Comparison of ENCODE assay signal across 15 mouse cellular contexts in the genomic region with DNA sequence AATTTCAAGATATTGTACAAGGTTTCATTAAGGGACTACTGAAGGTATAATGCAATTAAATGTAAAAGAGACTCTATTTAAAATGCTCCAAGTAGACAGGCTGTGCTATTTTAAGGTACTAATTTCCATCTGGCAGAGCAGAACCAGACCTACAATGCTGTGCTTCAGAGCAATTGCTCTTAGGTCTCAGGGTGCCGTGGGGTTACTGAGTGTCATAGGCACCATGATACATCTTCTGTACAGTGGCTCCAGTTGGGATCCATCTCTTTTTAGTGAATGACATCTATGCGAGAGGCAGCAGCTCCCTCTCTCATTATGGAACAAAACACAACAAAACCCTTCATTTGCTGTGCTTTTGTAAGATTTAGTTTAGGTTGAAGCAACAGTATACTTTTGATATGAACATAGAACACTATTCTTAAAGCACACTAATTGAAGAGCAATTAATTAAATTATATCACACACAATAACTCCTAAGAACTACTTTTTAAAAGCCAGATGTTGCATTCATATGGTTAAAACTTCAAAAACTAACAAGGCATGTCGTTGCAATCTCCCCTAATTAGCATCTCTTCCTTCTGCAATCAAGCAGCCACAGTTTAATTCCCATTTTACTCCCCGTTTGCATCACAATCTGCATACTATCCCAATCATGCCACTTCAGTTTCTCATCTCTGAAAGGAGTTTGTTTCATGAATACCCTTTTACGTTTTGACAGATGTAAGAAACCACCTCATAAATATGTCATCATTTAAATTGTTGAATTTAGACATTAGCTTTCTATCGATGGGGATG.
"Had no signal": no experiment of that assay in that cellular context is flagged by ENCODE, and none has a peak within 500 bp of the region (broad histone marks: within the 10 kb centered on the region; RNA-seq: fewer than 3 reads in every experiment).

No protein-coding gene starts in this region.

- H3K27ac ChIP-seq: left cerebral cortex, adult 2 months; limb, embryonic 10.5 days; liver, embryonic 15.5 days; lung, embryonic 15.5 days; neural tube, embryonic 13.5 days; stomach, postnatal 0 days had no signal

- H3K4me2 ChIP-seq: kidney, embryonic 15.5 days; liver, embryonic 11.5 days; liver, embryonic 15.5 days; lung, embryonic 15.5 days; neural tube, embryonic 13.5 days had no signal

- H3K27me3 ChIP-seq: kidney, embryonic 15.5 days; liver, embryonic 15.5 days; neural tube, embryonic 13.5 days had no signal

- H3K4me3 ChIP-seq: kidney, embryonic 15.5 days; left cerebral cortex, adult 2 months; limb, embryonic 10.5 days; liver, embryonic 15.5 days; lung, embryonic 15.5 days; neural tube, embryonic 13.5 days had no signal

- H3K9me3 ChIP-seq: kidney, embryonic 15.5 days; limb, embryonic 10.5 days; liver, embryonic 15.5 days; lung, embryonic 15.5 days; neural tube, embryonic 13.5 days had no signal

- H3K9ac ChIP-seq: kidney, embryonic 15.5 days; liver, embryonic 15.5 days; lung, embryonic 15.5 days; neural tube, embryonic 13.5 days had no signal

- H3K36me3 ChIP-seq: kidney, embryonic 15.5 days; limb, embryonic 10.5 days; liver, embryonic 15.5 days; lung, embryonic 15.5 days; neural tube, embryonic 13.5 days had no signal

- DNase-seq: kidney, adult 2 months; kidney, postnatal 14 days; lung, postnatal 36 days; midbrain, embryonic 14.5 days; right cerebral cortex, adult 18-20 months; thymus, adult 18-20 months; thymus, postnatal 14 days had no signal
